Mouse (Mus musculus) spleen, adult 18-20 months (tissue): Measurements from ENCODE around the gene Ms4a3.

ENCODE experiments used
- DNase-seq, 2 experiments: peaks; one replicate each; pipeline ENCODE4 v3.0.0; 2022; ENCODE audit warnings: mixed read lengths in 2 of 2

The Ms4a3 gene

GRCm38 (mm10) chr19:11640732-11641131, at the start of gene Ms4a3:
Ms4a3 (minus strand) TSS chr19:11640851.
- no peak for DNase-seq

- DNase-seq, result no peak
Measured at GRCm38 (mm10) chr19:11661562-11661961, 20.9 kb upstream of the Ms4a3 start.

GRCm38 (mm10) chr19:11660459-11660858, 19.8 kb upstream of the Ms4a3 start, which contains the start of gene Oosp2:
Oosp2 (minus strand) TSS chr19:11660559.
- no peak for DNase-seq

- DNase-seq, result no peak
Measured at GRCm38 (mm10) chr19:11659142-11659541, 18.5 kb upstream of the Ms4a3 start.

GRCm38 (mm10) chr19:11649564-11649963, 8.9 kb upstream of the Ms4a3 start:
- DNase-seq, result no peak

GRCm38 (mm10) chr19:11646166-11646565, 5.5 kb upstream of the Ms4a3 start:
- DNase-seq, result no peak

GRCm38 (mm10) chr19:11639038-11639437, 1.6 kb downstream of the Ms4a3 start:
- no peak for DNase-seq

GRCm38 (mm10) chr19:11635572-11635971, 5.1 kb downstream of the Ms4a3 start:
- no peak for DNase-seq

GRCm38 (mm10) chr19:11634330-11634729, 6.3 kb downstream of the Ms4a3 start:
- DNase-seq, result no peak

GRCm38 (mm10) chr19:11633732-11634131, 6.9 kb downstream of the Ms4a3 start:
- DNase-seq, result no peak

GRCm38 (mm10) chr19:11625231-11625630, 15.4 kb downstream of the Ms4a3 start:
- no peak for DNase-seq

- no peak for DNase-seq
Measured at GRCm38 (mm10) chr19:11624800-11625199, 15.9 kb downstream of the Ms4a3 start.

- DNase-seq, result no peak
Measured at GRCm38 (mm10) chr19:11623551-11623950, 17.1 kb downstream of the Ms4a3 start, which contains the start of gene Ms4a2. Ms4a2 (minus strand) TSS chr19:11623719.

- DNase-seq, result no peak
Measured at GRCm38 (mm10) chr19:11617983-11618382, 22.7 kb downstream of the Ms4a3 start.

- no peak for DNase-seq
Measured at GRCm38 (mm10) chr19:11614805-11615204, 25.8 kb downstream of the Ms4a3 start.

GRCm38 (mm10) chr19:11613776-11614443, 26.7 kb downstream of the Ms4a3 start:
- no peak for DNase-seq

- DNase-seq, result no peak
Measured at GRCm38 (mm10) chr19:11613084-11613483, 27.6 kb downstream of the Ms4a3 start.

- DNase-seq, result no peak
Measured at GRCm38 (mm10) chr19:11612293-11612692, 28.4 kb downstream of the Ms4a3 start.

GRCm38 (mm10) chr19:11611541-11611945, 29.1 kb downstream of the Ms4a3 start:
- DNase-seq, result peak in 1 of 2 experiments; percentile 23

- peak in 1 of 2 experiments; percentile 62 for DNase-seq
Measured at GRCm38 (mm10) chr19:11608172-11608571, 32.5 kb downstream of the Ms4a3 start.

GRCm38 (mm10) chr19:11604603-11605002, 36.0 kb downstream of the Ms4a3 start, which contains the start of gene Ms4a6d:
Ms4a6d (minus strand) TSS chr19:11604849.
- DNase-seq, result no peak

- peak in 1 of 2 experiments; percentile 39 for DNase-seq
Measured at GRCm38 (mm10) chr19:11602026-11602425, 38.6 kb downstream of the Ms4a3 start.

- DNase-seq, result no peak
Measured at GRCm38 (mm10) chr19:11601349-11601748, 39.3 kb downstream of the Ms4a3 start.

- no peak for DNase-seq
Measured at GRCm38 (mm10) chr19:11589891-11590449, 50.7 kb downstream of the Ms4a3 start.
